Comparison of ENCODE assay signal across 39 mouse cellular contexts in the genomic region with DNA sequence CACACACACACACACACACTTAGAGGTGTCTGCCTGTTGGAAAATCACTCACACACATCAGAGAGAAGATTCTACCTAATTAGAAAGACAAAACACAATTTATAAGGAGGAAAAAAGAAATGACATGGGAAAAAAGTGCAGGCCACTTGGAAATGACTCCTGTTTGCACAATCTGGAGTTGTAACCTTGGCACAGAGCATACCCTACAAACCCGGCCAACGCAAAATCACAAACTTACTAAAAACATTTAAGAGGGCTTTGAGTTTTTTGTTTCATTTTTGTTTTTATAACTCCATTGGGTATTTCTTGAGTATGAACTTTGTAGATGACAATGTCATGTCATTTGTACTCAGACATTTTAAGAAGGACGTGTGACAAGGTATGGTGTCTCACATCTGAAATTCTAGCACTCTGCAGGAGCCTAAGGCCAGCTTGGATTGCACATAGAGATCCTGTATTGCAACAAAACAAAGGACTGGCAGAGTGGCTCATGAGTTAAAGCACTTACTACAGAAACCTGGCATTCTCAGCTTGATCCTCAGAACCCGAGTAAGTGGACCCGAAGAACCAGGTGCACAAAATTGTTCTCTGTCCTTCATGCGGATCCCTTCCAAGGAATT. TPM values are rescaled to one million over a fixed set of nuclear protein-coding genes. Genes with fewer than 3 reads are reported as not detected.
"Had no signal": no experiment of that assay in that cellular context is flagged by ENCODE, and none has a peak within 500 bp of the region (broad histone marks: within the 10 kb centered on the region; RNA-seq: fewer than 3 reads in every experiment).

No protein-coding gene starts in this region.

- H3K27me3 ChIP-seq: heart, embryonic 12.5 days; hindbrain, embryonic 12.5 days; intestine, embryonic 15.5 days; limb, embryonic 12.5 days; liver, embryonic 13.5 days; liver, embryonic 15.5 days had no signal

- ATAC-seq: hindbrain, embryonic 16.5 days; inflammation-experienced regulatory T-cells, adult 6 months; intestine, embryonic 15.5 days; intestine, postnatal 0 days had no signal

- H3K36me3 ChIP-seq: heart, embryonic 10.5 days; heart, embryonic 12.5 days; hindbrain, embryonic 10.5 days; hindbrain, embryonic 12.5 days; intestine, embryonic 15.5 days; limb, embryonic 10.5 days; limb, embryonic 12.5 days; liver, embryonic 13.5 days; liver, embryonic 15.5 days had no signal

- H3K9ac ChIP-seq: heart, embryonic 12.5 days; hindbrain, embryonic 12.5 days; hindbrain, embryonic 14.5 days; intestine, embryonic 15.5 days; limb, embryonic 12.5 days; liver, embryonic 13.5 days; liver, embryonic 15.5 days had no signal

- DNase-seq: gastrocnemius, postnatal 14 days; gastrocnemius, postnatal 36 days; heart, adult 18-20 months; heart, postnatal 10 days; heart, postnatal 4 days; kidney, adult 18-20 months; kidney, adult 8-10 months; kidney, postnatal 10 days; kidney, postnatal 25 days; kidney, postnatal 4 days; liver, embryonic 13.5 days had no signal

- H3K4me2 ChIP-seq: heart, embryonic 12.5 days; hindbrain, embryonic 12.5 days; hindbrain, embryonic 14.5 days; intestine, embryonic 15.5 days; limb, embryonic 12.5 days; liver, embryonic 13.5 days; liver, embryonic 15.5 days had no signal

- H3K4me3 ChIP-seq: heart, embryonic 10.5 days; heart, embryonic 12.5 days; hindbrain, embryonic 10.5 days; hindbrain, embryonic 12.5 days; intestine, embryonic 15.5 days; layer of hippocampus, adult 2 months; left cerebral cortex, adult 2 months; limb, embryonic 10.5 days; limb, embryonic 12.5 days; liver, embryonic 13.5 days; liver, embryonic 15.5 days had no signal

- H3K9me3 ChIP-seq: heart, embryonic 10.5 days; hindbrain, embryonic 12.5 days; intestine, embryonic 15.5 days; limb, embryonic 10.5 days; liver, embryonic 13.5 days; liver, embryonic 15.5 days had no signal

- H3K4me1 ChIP-seq: hindbrain, embryonic 12.5 days; intestine, embryonic 15.5 days; limb, embryonic 10.5 days; limb, embryonic 12.5 days; liver, embryonic 13.5 days; liver, embryonic 15.5 days had no signal

- H3K27ac ChIP-seq: heart, embryonic 10.5 days; hindbrain, embryonic 10.5 days; hindbrain, embryonic 12.5 days; hindbrain, embryonic 14.5 days; intestine, embryonic 15.5 days; layer of hippocampus, adult 2 months; left cerebral cortex, adult 2 months; limb, embryonic 10.5 days; limb, embryonic 12.5 days; liver, embryonic 13.5 days; liver, embryonic 15.5 days had no signal

RNA-seq across cellular contexts. Expression of a gene that starts 22.2 kb away (rescaled TPM):
- total RNA-seq: gastrocnemius, adult 18-20 months; gastrocnemius, adult 8-10 months; gastrocnemius, postnatal 14 days; gastrocnemius, postnatal 36 days; granulocyte monocyte progenitor cell, adult 5-6 weeks; heart, adult 18-20 months; heart, adult 8-10 months; heart, postnatal 10 days; heart, postnatal 25 days; heart, postnatal 4 days; layer of hippocampus, adult 2 months; layer of hippocampus, postnatal 10 days; layer of hippocampus, postnatal 25 days; left cerebral cortex, adult 2 months; left cerebral cortex, postnatal 14 days; left cerebral cortex, postnatal 36 days had no signal
- polyA plus RNA-seq: heart, embryonic 10.5 days; heart, embryonic 12.5 days; heart, embryonic 14.5 days; heart, embryonic 16.5 days; hindbrain, embryonic 10.5 days; hindbrain, embryonic 12.5 days; hindbrain, embryonic 14.5 days; hindbrain, embryonic 16.5 days; intestine, postnatal 0 days; kidney, embryonic 14.5 days; kidney, embryonic 16.5 days; limb, embryonic 10.5 days; limb, embryonic 12.5 days; limb, embryonic 14.5 days; liver, embryonic 13.5 days; liver, embryonic 15.5 days had no signal
